Comparison of ENCODE assay signal across 8 mouse cellular contexts in genomic region chr10:60445031-60445593, GRCm38 (mm10). TPM values are rescaled to one million over a fixed set of nuclear protein-coding genes. Genes with fewer than 3 reads are reported as not detected.
DNase-seq lines count a peak whose midpoint lies in the region; ATAC-seq and TF ChIP-seq lines count a peak whose summit lies in the region.

No protein-coding gene starts in this region.

- no peak for ATAC-seq in intestine, embryonic 14.5 days (replicated peaks; ENCODE audit: low FRiP score, low TSS enrichment, low read depth)
- no peak for ATAC-seq in intestine, embryonic 15.5 days
- ATAC-seq in kidney, embryonic 16.5 days (ENCODE audit: low FRiP score, low TSS enrichment): peak; percentile 92
- no peak for ATAC-seq in activated CD4-positive, CD25-positive, alpha-beta regulatory T cell, adult 4 months

- H3K4me3 ChIP-seq in intestine, embryonic 14.5 days (ENCODE audit: low read depth, low read length): no peak overlapping the region
- H3K4me3 ChIP-seq in intestine, embryonic 15.5 days (replicated peaks): no peak overlapping the region
- H3K4me3 ChIP-seq in kidney, embryonic 16.5 days (ENCODE audit: low read length): no peak overlapping the region
- H3K4me3 ChIP-seq in cerebellum, adult 2 months (replicated peaks; ENCODE audit: insufficient read depth, low read depth, low read length): no peak overlapping the region

- no peaks in the 10 kb centered on the region for H3K27me3 ChIP-seq in intestine, embryonic 14.5 days (replicated peaks; ENCODE audit: control insufficient read depth, insufficient read depth, low read length)
- no peaks in the 10 kb centered on the region for H3K27me3 ChIP-seq in intestine, embryonic 15.5 days (replicated peaks)
- H3K27me3 ChIP-seq in kidney, embryonic 16.5 days (ENCODE audit: insufficient read depth, low read length): no peaks in the 10 kb centered on the region
- no peaks in the 10 kb centered on the region for H3K27me3 ChIP-seq in cerebellum, adult 2 months (ENCODE audit: control insufficient read depth, insufficient read depth, low read length)

- no peak overlapping the region for H3K4me2 ChIP-seq in intestine, embryonic 14.5 days (ENCODE audit: low read length)
- H3K4me2 ChIP-seq in intestine, embryonic 15.5 days (replicated peaks): no peak overlapping the region
- no peak overlapping the region for H3K4me2 ChIP-seq in kidney, embryonic 16.5 days (replicated peaks; ENCODE audit: low read depth, low read length)

- H3K36me3 ChIP-seq in intestine, embryonic 14.5 days (ENCODE audit: control insufficient read depth, insufficient read depth, low read length): no peaks in the 10 kb centered on the region
- no peaks in the 10 kb centered on the region for H3K36me3 ChIP-seq in intestine, embryonic 15.5 days
- no peaks in the 10 kb centered on the region for H3K36me3 ChIP-seq in kidney, embryonic 16.5 days (ENCODE audit: insufficient read depth, low read length)

- no peaks in the 10 kb centered on the region for H3K9me3 ChIP-seq in intestine, embryonic 14.5 days (ENCODE audit: control insufficient read depth, low read length)
- H3K9me3 ChIP-seq in intestine, embryonic 15.5 days: no peaks in the 10 kb centered on the region
- H3K9me3 ChIP-seq in kidney, embryonic 16.5 days (ENCODE audit: low read length): no peaks in the 10 kb centered on the region

- WGBS in intestine, embryonic 14.5 days: 66% methylated on average over 8 of the region's 8 CpGs
- 70% methylated on average over 8 of the region's 8 CpGs for WGBS in intestine, embryonic 15.5 days
- 56% methylated on average over 8 of the region's 8 CpGs for WGBS in kidney, embryonic 16.5 days
- 67% methylated on average over 8 of the region's 8 CpGs for WGBS in cerebellum, adult 2 months

- DNase-seq in intestine, embryonic 14.5 days (ENCODE audit: low spot score): peak; percentile 58
- peak; percentile 81 for DNase-seq in Muller cell, postnatal 12 days (ENCODE audit: inconsistent ontology term)
- DNase-seq in embryo, embryonic 10 days (ENCODE audit: low spot score): peak; percentile 95
- DNase-seq in ovary, postnatal 14 days (ENCODE audit: low spot score): peak; percentile 45
- DNase-seq in cerebellum, adult 2 months: no peak

- no peak for TF ChIP-seq CTCF in cerebellum, adult 2 months (IDR thresholded peaks at IDR 0.05; ENCODE audit: borderline replicate concordance, insufficient read depth, low read depth, low read length)

- H3K27ac ChIP-seq in intestine, embryonic 14.5 days (ENCODE audit: low read depth): no peak overlapping the region
- no peak overlapping the region for H3K27ac ChIP-seq in intestine, embryonic 15.5 days
- H3K27ac ChIP-seq in kidney, embryonic 16.5 days (ENCODE audit: low read length): no peak overlapping the region
- no peak overlapping the region for H3K27ac ChIP-seq in cerebellum, adult 2 months (ENCODE audit: insufficient read depth, low read length)

- no peaks in the 10 kb centered on the region for H3K4me1 ChIP-seq in intestine, embryonic 14.5 days (replicated peaks; ENCODE audit: control insufficient read depth, insufficient read depth, low read length)
- H3K4me1 ChIP-seq in intestine, embryonic 15.5 days (replicated peaks): no peaks in the 10 kb centered on the region
- no peaks in the 10 kb centered on the region for H3K4me1 ChIP-seq in kidney, embryonic 16.5 days (ENCODE audit: insufficient read depth, low read length)
- H3K4me1 ChIP-seq in cerebellum, adult 2 months (ENCODE audit: control insufficient read depth, insufficient read depth, low read length): no peaks in the 10 kb centered on the region

- H3K9ac ChIP-seq in intestine, embryonic 14.5 days (ENCODE audit: low read length): no peak overlapping the region
- no peak overlapping the region for H3K9ac ChIP-seq in intestine, embryonic 15.5 days
- no peak overlapping the region for H3K9ac ChIP-seq in kidney, embryonic 16.5 days (replicated peaks; ENCODE audit: low read length)

- no peak for TF ChIP-seq POLR2A in cerebellum, adult 2 months (IDR thresholded peaks at IDR 0.05; ENCODE audit: borderline replicate concordance, insufficient read depth, low read length)

RNA-seq across cellular contexts. Expression of gene Gm17455, which starts 45.6 kb away (rescaled TPM):
- 2.3 and 2.4 TPM in 2 replicates for polyA plus RNA-seq in intestine, embryonic 14.5 days (2014; fragmentation: Nextera tagmentation; extraction: Ambion mirVana)
- polyA plus RNA-seq in intestine, embryonic 15.5 days (2015; fragmentation: Nextera tagmentation; extraction: Ambion mirVana): 0.28 TPM in 1 of 2 replicates, not detected in the other
- polyA plus RNA-seq in kidney, embryonic 16.5 days (2015; fragmentation: Nextera tagmentation; extraction: Ambion mirVana): 0.40 and 0.81 TPM in 2 replicates
- under 1 TPM in 1 of 2 experiments, not detected in 1; 0.84 TPM for polyA plus RNA-seq in activated CD4-positive, CD25-positive, alpha-beta regulatory T cell, adult 4 months (2017; shearing (Covaris generic))
- 1.7 TPM in 2 replicates for polyA plus RNA-seq in cerebellum, adult 2 months (2012; rRNA removed)

Comparison
In these comparisons a context has a peak if more than half of its experiments do, and no peak if none do; other contexts are left out.
1. DNase-seq: peak in intestine, embryonic 14.5 days (single experiment), Muller cell, postnatal 12 days (single experiment), embryo, embryonic 10 days (single experiment) and ovary, postnatal 14 days (single experiment); none in cerebellum, adult 2 months (0 of 2).